Mouse (Mus musculus): ENCODE data around the gene Zcchc18.
"Not testable (repeated sequence)": the region's sequence is repeated elsewhere in the genome, so short reads cannot be mapped to it uniquely, and the experiment has no call there.

Zcchc18 gene

GRCm38 (mm10) chrX:136992978-136993547, at the start of gene Zcchc18:
TSS of gene Zcchc18 (plus strand) at chrX:136993155.
- peak; percentile 66 to 73 for DNase-seq

- DNase-seq: peak; percentile 75 to 90
These were observed 35.2 kb upstream of the Zcchc18 start for GRCm38 (mm10) chrX:136957583-136958279.

- DNase-seq: not testable (repeated sequence)
These were observed 34.7 kb upstream of the Zcchc18 start for GRCm38 (mm10) chrX:136958300-136958699.

- peak; percentile 17 to 52 for DNase-seq
These were observed 33.3 kb upstream of the Zcchc18 start for GRCm38 (mm10) chrX:136959688-136960087.

GRCm38 (mm10) chrX:136975397-136975796, 17.6 kb upstream of the Zcchc18 start, which contains the start of gene Tmsb15b2:
TSS of gene Tmsb15b2 (minus strand) at chrX:136975497.
- not testable (repeated sequence) for DNase-seq

GRCm38 (mm10) chrX:136976424-136977084, 16.4 kb upstream of the Zcchc18 start, which contains the start of the genes Tmsb15l and Tmsb15b1:
TSS of gene Tmsb15l (minus strand) at chrX:136976869.
TSS of gene Tmsb15b1 (minus strand) at chrX:136976874.
- peak; percentile 69 to 77 for DNase-seq

- DNase-seq: peak in 1 of 2 experiments; percentile 6
These were observed 14.3 kb upstream of the Zcchc18 start for GRCm38 (mm10) chrX:136978616-136979015.

- DNase-seq: peak in 1 of 2 experiments; percentile 3
These were observed 6.9 kb upstream of the Zcchc18 start for GRCm38 (mm10) chrX:136986039-136986438.

GRCm38 (mm10) chrX:136991274-136991673, 1.7 kb upstream of the Zcchc18 start:
- DNase-seq: no peak

- no peak for DNase-seq
These were observed 577 bp upstream of the Zcchc18 start for GRCm38 (mm10) chrX:136992191-136992965.

- peak; percentile 6 to 14 for DNase-seq
These were observed 686 bp downstream of the Zcchc18 start for GRCm38 (mm10) chrX:136993641-136994040.

GRCm38 (mm10) chrX:136996256-136996655, 3.3 kb downstream of the Zcchc18 start:
- no peak for DNase-seq

GRCm38 (mm10) chrX:137015099-137015709, 22.2 kb downstream of the Zcchc18 start:
- peak; percentile 60 to 66 for DNase-seq

- no peak for DNase-seq
These were observed 24.7 kb downstream of the Zcchc18 start for GRCm38 (mm10) chrX:137017668-137018067.

GRCm38 (mm10) chrX:137019310-137019709, 26.4 kb downstream of the Zcchc18 start:
- DNase-seq: peak; percentile 75 to 81

GRCm38 (mm10) chrX:137030916-137031315, 38.0 kb downstream of the Zcchc18 start:
- no peak for DNase-seq

- DNase-seq: no peak
These were observed 38.8 kb downstream of the Zcchc18 start for GRCm38 (mm10) chrX:137031726-137032125.

GRCm38 (mm10) chrX:137034322-137034721, 41.4 kb downstream of the Zcchc18 start:
- DNase-seq: no peak

GRCm38 (mm10) chrX:137037470-137037999, 44.6 kb downstream of the Zcchc18 start:
- no peak for DNase-seq

- DNase-seq: peak; percentile 91 to 94
These were observed 45.1 kb downstream of the Zcchc18 start, which contains the start of gene Slc25a53 for GRCm38 (mm10) chrX:137038000-137038483. TSS of gene Slc25a53 (minus strand) at chrX:137038302.

- no peak for DNase-seq
These were observed 45.5 kb downstream of the Zcchc18 start for GRCm38 (mm10) chrX:137038502-137038901.
